Mouse (Mus musculus) myocyte (in vitro differentiated cells): ENCODE data around the gene Rrp12. TPM values are rescaled to one million over a fixed set of nuclear protein-coding genes. Genes with fewer than 3 reads are reported as not detected.

Experiments
- H3K27me3 ChIP-seq: one replicate; pipeline ENCODE4 v1.6.1; 2011; ENCODE audit not compliant: control insufficient read depth, insufficient read depth, insufficient read length
- H3K36me3 ChIP-seq: one replicate; pipeline ENCODE4 v1.6.1; 2011; ENCODE audit not compliant: control insufficient read depth, insufficient read depth
- H3K4me2 ChIP-seq: one replicate; pipeline ENCODE4 v1.6.1; 2011; ENCODE audit warnings: low read depth, control low read depth
- H3K4me3 ChIP-seq: one replicate; pipeline ENCODE4 v1.5.1; 2011; ENCODE audit warnings: mild to moderate bottlenecking, control low read depth, moderate library complexity
- H3K79me2 ChIP-seq: one replicate; pipeline ENCODE4 v1.6.1; 2011; ENCODE audit not compliant: control insufficient read depth, insufficient read depth
- H3ac ChIP-seq: one replicate; pipeline ENCODE4 v1.6.1; 2011; ENCODE audit not compliant: control insufficient read depth, insufficient read length
- CEBPB ChIP-seq: IDR thresholded peaks from 2 replicates; pipeline ENCODE4 v1.6.1; 2011; ENCODE audit warnings: mild to moderate bottlenecking, moderate library complexity; ENCODE audit not compliant: poor library complexity, insufficient read depth, severe bottlenecking
- E2F4 ChIP-seq: IDR thresholded peaks from one replicate; pipeline ENCODE4 v1.6.1; 2011; ENCODE audit warnings: mild to moderate bottlenecking, control low read depth, moderate library complexity; ENCODE audit not compliant: insufficient read depth
- MAX ChIP-seq: IDR thresholded peaks from one replicate; pipeline ENCODE4 v1.6.1; 2011; ENCODE audit warnings: low read depth, mild to moderate bottlenecking, control low read depth
- MYOD1 ChIP-seq, 3 experiments: IDR thresholded peaks; one replicate each; pipeline ENCODE4 v1.6.1; 2011; ENCODE audit warnings: control low read depth in 2 of 3, low read depth in 2 of 3, mild to moderate bottlenecking in 2 of 3, moderate library complexity in 1 of 3; ENCODE audit not compliant: insufficient read length in 2 of 3, control insufficient read depth in 1 of 3
- MYOG ChIP-seq, 3 experiments: IDR thresholded peaks; one replicate each; pipeline ENCODE4 v1.6.1; 2011; ENCODE audit warnings: control low read depth in 2 of 3, low read depth in 2 of 3, mild to moderate bottlenecking in 2 of 3; ENCODE audit not compliant: insufficient read length in 2 of 3, control insufficient read depth in 1 of 3, insufficient read depth in 1 of 3
- POLR2A ChIP-seq: IDR thresholded peaks from one replicate; pipeline ENCODE4 v1.6.1; 2011; ENCODE audit warnings: low read depth, mild to moderate bottlenecking, control low read depth, moderate library complexity; ENCODE audit not compliant: insufficient read length
- POLR2AphosphoS2 ChIP-seq: IDR thresholded peaks from one replicate; pipeline ENCODE4 v1.6.1; 2011; ENCODE audit warnings: low read depth, control low read depth; ENCODE audit not compliant: insufficient read length
- REST ChIP-seq: IDR thresholded peaks from one replicate; pipeline ENCODE4 v1.6.1; 2011; ENCODE audit warnings: mild to moderate bottlenecking, control low read depth, moderate library complexity; ENCODE audit not compliant: insufficient read depth, insufficient read length
- SRF ChIP-seq: IDR thresholded peaks from one replicate; pipeline ENCODE4 v1.6.1; 2011; ENCODE audit warnings: low read depth; ENCODE audit not compliant: control insufficient read depth, insufficient read length
- TCF12 ChIP-seq: IDR thresholded peaks from one replicate; pipeline ENCODE4 v1.6.1; 2011; ENCODE audit warnings: mild to moderate bottlenecking, control low read depth; ENCODE audit not compliant: poor library complexity, insufficient read depth, severe bottlenecking
- TCF3 ChIP-seq: IDR thresholded peaks from one replicate; pipeline ENCODE4 v1.6.1; 2011; ENCODE audit warnings: low read depth, control low read depth; ENCODE audit not compliant: insufficient read length
- USF1 ChIP-seq: IDR thresholded peaks from one replicate; pipeline ENCODE4 v1.6.1; 2011; ENCODE audit warnings: low read depth, mild to moderate bottlenecking, control low read depth, moderate library complexity
- polyA plus RNA-seq: library from polyadenylated mRNA; unstranded; fragments of >200 nt; fragmentation: generic; extraction: Trizol; gene quantifications from one replicate; pipeline ENCODE4 v1.2.1, GENCODE M21; 2012; ENCODE audit warnings: missing spikeins

Gene Rrp12
- polyA plus RNA-seq, 1 experiment, result 45.4 TPM

- TF ChIP-seq REST, result no peak
- TF ChIP-seq POLR2AphosphoS2, result no peak
- no peak for TF ChIP-seq SRF
- TF ChIP-seq E2F4, result no peak
- no peak overlapping the region for H3K4me2 ChIP-seq
- no peaks in the 10 kb centered on the region for H3K79me2 ChIP-seq
- H3ac ChIP-seq, result no peak overlapping the region
- peaks cover 58% of the 10 kb centered on the region for H3K27me3 ChIP-seq
- no peak overlapping the region for H3K4me3 ChIP-seq
- H3K36me3 ChIP-seq, result no peaks in the 10 kb centered on the region
These were observed 60.2 kb downstream of the Rrp12 start for GRCm38 (mm10) chr19:41835816-41836215.

GRCm38 (mm10) chr19:41835407-41835806 lies 60.6 kb downstream of the Rrp12 start:
- Histone ChIP-seq H3K36me3 (no peaks in the 10 kb centered on the region), H3ac (no peak overlapping the region), H3K27me3 (peaks cover 60% of the 10 kb centered on the region), H3K4me2 (no peak overlapping the region), H3K79me2 (no peaks in the 10 kb centered on the region), H3K4me3 (no peak overlapping the region)
- TF ChIP-seq MYOD1 (IDR thresholded peaks at IDR 0.05; ENCODE audit: control insufficient read depth in 1 of 3, insufficient read length in 2 of 3, low read depth in 2 of 3) (no peak), POLR2A (no peak), SRF (no peak), TCF12 (no peak), E2F4 (no peak), MYOG (IDR thresholded peaks at IDR 0.05; ENCODE audit: control insufficient read depth in 1 of 3, insufficient read depth in 1 of 3, insufficient read length in 2 of 3, low read depth in 2 of 3) (no peak), TCF3 (no peak), MAX (no peak), CEBPB (no peak), USF1 (no peak), POLR2AphosphoS2 (no peak), REST (no peak)

GRCm38 (mm10) chr19:41832501-41833201 lies 63.3 kb downstream of the Rrp12 start:
- no peaks in the 10 kb centered on the region for H3K36me3 ChIP-seq
- no peak overlapping the region for H3K4me2 ChIP-seq
- no peak overlapping the region for H3ac ChIP-seq
- no peak overlapping the region for H3K4me3 ChIP-seq
- H3K79me2 ChIP-seq, result no peaks in the 10 kb centered on the region
- H3K27me3 ChIP-seq, result peaks cover 57% of the 10 kb centered on the region
- TF ChIP-seq TCF12, result no peak
- no peak for TF ChIP-seq REST
- no peak for TF ChIP-seq E2F4
- no peak for TF ChIP-seq MYOD1 (IDR thresholded peaks at IDR 0.05; ENCODE audit: control insufficient read depth in 1 of 3, insufficient read length in 2 of 3, low read depth in 2 of 3)
- TF ChIP-seq TCF3, result no peak
- TF ChIP-seq CEBPB, result no peak
- no peak for TF ChIP-seq POLR2A
- TF ChIP-seq POLR2AphosphoS2, result no peak
- TF ChIP-seq MYOG (IDR thresholded peaks at IDR 0.05; ENCODE audit: control insufficient read depth in 1 of 3, insufficient read depth in 1 of 3, insufficient read length in 2 of 3, low read depth in 2 of 3), result no peak
- TF ChIP-seq SRF, result no peak

GRCm38 (mm10) chr19:41831718-41832391 lies 64.1 kb downstream of the Rrp12 start:
- Histone ChIP-seq H3K36me3 (no peaks in the 10 kb centered on the region), H3K4me3 (no peak overlapping the region), H3K4me2 (no peak overlapping the region), H3K79me2 (no peaks in the 10 kb centered on the region), H3K27me3 (peaks cover 57% of the 10 kb centered on the region), H3ac (no peak overlapping the region)
- TF ChIP-seq MAX (no peak), CEBPB (no peak), USF1 (no peak), REST (no peak), MYOG (IDR thresholded peaks at IDR 0.05; ENCODE audit: control insufficient read depth in 1 of 3, insufficient read depth in 1 of 3, insufficient read length in 2 of 3, low read depth in 2 of 3) (no peak), TCF12 (no peak), MYOD1 (IDR thresholded peaks at IDR 0.05; ENCODE audit: control insufficient read depth in 1 of 3, insufficient read length in 2 of 3, low read depth in 2 of 3) (no peak), POLR2A (no peak), POLR2AphosphoS2 (no peak), TCF3 (no peak)
